Mouse (Mus musculus) skeletal muscle tissue, adult 2 months (tissue): ENCODE measurements at regions not wholly inside any gene's neighbourhood (a gene's known extent, or its start where the extent isn't known, plus 50 kb on each side); places are given as distances from the start of the nearest gene placed in this dataset.

Experiments
- DNase-seq: peaks from one replicate; pipeline ENCODE4 v3.0.0-alpha.2; 2012; ENCODE audit warnings: low read depth, low spot score

GRCm38 (mm10) chr3:19368998-19369397 is 259.5 kb downstream of the 1700064H15Rik start:
- DNase-seq: no peak

GRCm38 (mm10) chr3:19367761-19368160 is 260.7 kb downstream of the 1700064H15Rik start:
- no peak for DNase-seq
